Mouse (Mus musculus) monocyte, adult 5-6 weeks (primary cell): ENCODE measurements around the gene Smgc. TPM values are rescaled to one million over a fixed set of nuclear protein-coding genes. Genes with fewer than 3 reads are reported as not detected.
"Not testable (repeated sequence)": the region's sequence is repeated elsewhere in the genome, so short reads cannot be mapped to it uniquely, and the experiment has no call there.

Experiments used
- ATAC-seq: fragments of 153-309, 156-312 bp; replicated peaks from 2 replicates; pipeline ENCODE4 v1.8.0; 2017; ENCODE audit warnings: mild to moderate bottlenecking; ENCODE audit not compliant: low TSS enrichment, insufficient number of reproducible peaks, severe bottlenecking, poor library complexity, low FRiP score
- total RNA-seq: library from RNA; stranded (forward); fragments of 200-1000, 200-491, 200-594 nt; gene quantifications from 3 replicates; pipeline ENCODE4 v1.2.3, GENCODE M21; 2017

Smgc gene
- total RNA-seq, result not detected in 3 replicates

DNA sequence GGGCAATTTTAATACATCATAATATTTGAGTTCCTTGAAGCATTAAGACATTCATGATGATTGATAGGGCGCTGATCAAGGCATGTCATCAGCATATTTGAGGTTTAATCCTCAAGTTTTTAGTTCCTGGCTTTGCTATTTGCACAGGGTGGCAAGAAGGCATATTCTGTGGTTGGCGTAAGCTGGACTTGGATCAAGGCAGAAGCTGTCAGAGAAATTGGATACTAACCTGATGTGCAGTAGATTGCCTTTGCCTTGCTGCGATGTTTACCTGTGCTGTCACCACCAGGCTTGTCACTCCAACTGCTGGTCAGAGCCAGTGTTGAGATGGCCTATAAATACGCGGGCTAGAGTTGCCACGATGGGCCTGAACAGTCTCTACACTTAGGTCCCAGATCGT is at the start of gene Smgc:
Smgc (plus strand) TSS at position 301 of the 400 bp plus-strand sequence.
- no peak for ATAC-seq

DNA sequence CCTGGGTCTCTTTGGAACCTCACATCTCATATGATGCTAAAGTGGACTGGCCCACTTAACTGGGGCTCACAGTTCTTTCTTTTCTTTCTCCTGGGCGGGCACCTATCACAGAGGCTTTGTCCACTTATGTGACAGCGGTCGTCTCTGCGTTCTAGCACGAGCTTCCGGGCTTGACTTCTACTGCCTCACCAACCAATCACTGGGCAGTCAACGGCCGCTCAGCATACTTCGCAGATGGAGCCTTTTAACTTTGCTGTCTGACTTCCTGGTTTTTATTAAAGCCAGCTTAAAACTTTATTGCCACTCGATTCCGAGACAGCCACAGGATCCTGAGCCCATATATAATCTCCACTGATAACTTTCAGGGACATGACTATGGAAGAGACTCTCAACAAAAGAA is 49.7 kb upstream of the Smgc start:
- ATAC-seq, result no peak

DNA sequence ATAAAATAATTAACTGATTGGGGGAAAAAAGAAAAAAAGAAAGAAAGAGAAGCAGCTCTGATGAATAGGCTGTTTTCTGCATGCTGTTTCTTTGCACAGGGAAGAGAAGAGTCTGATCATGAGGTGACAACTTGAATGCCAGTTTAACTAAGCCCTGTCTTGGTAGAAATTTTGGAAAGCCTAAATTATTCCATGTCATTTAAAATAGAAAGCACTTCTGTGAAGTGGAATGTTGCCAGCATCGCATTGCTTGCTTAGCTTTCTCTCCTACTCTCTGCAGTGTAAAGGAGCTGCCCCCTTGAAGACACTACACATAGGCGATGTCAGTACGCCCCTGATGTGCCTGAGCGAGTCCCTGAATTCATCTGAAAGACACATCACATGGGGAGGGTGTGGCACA is 31.6 kb upstream of the Smgc start:
- ATAC-seq, result no peak

DNA sequence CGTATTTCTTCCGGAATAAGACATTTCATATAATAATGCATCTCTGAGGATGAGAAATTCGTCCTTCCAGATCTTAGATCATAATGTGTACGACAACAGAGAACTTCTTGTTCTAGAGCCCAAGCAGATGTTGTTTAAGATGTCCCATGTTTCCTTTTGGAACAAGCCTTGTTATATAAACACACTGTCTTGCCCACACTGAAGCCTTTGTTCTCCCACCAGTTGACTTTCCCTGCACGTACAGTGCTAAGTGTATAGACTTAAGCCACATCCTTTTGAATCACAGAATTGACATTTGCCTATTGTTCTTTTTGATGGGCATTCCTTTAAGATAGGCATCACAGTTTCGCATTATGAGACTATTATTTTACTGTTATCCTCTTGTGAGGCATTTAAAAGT is 2.7 kb upstream of the Smgc start:
- ATAC-seq, result no peak

DNA sequence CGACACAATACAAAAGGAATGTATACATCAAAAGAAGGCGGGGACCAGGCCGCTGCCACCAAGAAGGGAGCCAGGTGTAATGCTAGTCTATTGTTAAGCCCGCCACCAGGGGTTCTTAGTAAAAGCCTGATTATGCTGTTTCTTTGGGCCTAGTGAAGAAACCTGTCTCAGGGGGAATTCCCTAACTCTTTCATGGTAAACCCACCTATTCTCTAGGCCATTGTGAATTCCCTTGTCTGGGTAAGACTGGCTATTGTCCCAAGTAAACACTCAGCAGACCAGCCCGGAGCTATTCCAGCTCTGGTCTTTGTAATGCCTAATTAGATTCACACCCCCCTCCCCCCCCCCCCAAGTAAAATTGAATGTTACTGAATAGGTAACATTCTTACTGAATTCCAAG is 26.1 kb downstream of the Smgc start:
- ATAC-seq, result not testable (repeated sequence)

DNA sequence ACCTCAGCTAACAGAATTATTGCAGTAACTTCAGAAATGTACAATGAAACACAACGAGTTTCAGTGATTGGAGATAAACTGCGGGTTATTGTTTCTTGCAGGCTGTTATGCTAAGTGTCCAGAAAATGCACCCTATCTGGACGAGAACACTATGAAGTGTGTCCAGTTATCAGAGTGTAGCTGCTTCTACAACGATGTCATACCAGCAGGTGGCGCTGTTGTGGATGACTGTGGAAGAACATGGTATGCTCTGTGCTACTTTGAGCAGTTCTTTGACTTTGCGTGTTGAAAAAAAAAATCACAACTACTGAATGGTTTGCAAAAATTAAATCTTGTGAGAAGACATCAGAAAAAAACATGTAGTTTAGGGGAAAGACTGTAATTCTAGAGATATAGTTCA is 62.2 kb downstream of the Smgc start:
- ATAC-seq, result no peak

DNA sequence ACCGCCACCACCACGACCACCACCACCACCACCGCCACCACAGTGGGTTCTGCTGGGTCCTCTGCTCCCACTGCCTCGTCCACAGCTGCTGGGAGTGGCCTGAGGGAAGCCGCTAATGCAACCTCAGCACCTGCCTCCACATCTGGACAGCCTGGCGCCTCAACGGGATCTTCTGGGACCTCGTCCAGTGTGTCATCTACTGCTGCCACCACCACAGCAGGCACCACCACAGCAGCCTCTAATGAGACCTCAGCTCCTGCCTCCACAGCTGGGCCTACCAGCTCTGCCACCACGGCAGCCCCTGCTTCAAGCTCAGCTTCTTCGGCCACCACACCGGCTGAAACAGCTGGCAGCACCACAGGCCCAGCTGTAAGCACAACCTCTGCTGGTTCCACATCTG is 69.0 kb downstream of the Smgc start:
- ATAC-seq, result not testable (repeated sequence)

Other genes starting within 250 kb of the Smgc start
- gene Lrrk2, start 165.1 kb upstream of the Smgc start, total RNA-seq, result 79.5 to 92.8 TPM (median 89.4 TPM) in 3 replicates
- not detected in 3 replicates for gene Cntn1, start 212.9 kb downstream of the Smgc start, total RNA-seq